Mouse (Mus musculus) heart, postnatal 25 days (tissue): ENCODE measurements around the gene 1700092M07Rik. TPM values are rescaled to one million over a fixed set of nuclear protein-coding genes. Genes with fewer than 3 reads are reported as not detected.

Experiments used
- DNase-seq: peaks from one replicate; pipeline ENCODE4 v3.0.0; 2022; ENCODE audit warnings: low spot score
- intact Hi-C: fragments of 180-260 bp; cut with DNase I; formaldehyde crosslinking; loops from one replicate; pipeline ENCODE4 v1.15.1; 2025
- microRNA-seq: library from miRNA; unstranded; fragments of <30 nt; microRNA quantifications from one replicate; pipeline ENCODE4 v1.2.0, GENCODE M21; 2022
- total RNA-seq, 2 experiments: library from RNA; stranded (reverse); gene quantifications; 2 replicates each; pipeline ENCODE4 v1.2.3; 2021

Gene 1700092M07Rik
- total RNA-seq, 2 experiments from 2014 or later = not detected

DNA sequence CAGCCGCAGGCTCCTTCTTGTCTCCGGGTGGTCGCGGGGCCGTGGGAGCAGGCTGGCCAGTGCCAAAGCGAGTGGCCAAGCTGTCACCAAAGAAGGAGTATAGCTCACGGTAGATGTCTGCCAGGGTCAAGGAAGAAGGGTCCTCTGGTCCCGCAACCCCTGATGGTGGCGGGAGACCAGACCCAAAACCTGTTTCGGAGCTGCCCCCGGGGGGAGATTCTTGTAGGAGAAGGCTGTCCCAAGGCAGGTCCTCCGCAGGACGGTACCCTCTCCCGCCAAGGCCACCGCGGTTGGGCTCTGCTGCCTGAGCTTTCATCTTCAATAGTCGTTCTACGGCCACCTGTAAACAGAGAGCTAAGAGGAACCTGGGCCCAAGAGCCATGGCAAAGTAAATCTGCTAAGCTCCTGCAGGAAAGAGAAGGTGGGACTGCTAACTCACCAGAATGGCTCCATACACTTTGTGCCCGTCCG is 34.5 kb downstream of the 1700092M07Rik start:
- no peak for DNase-seq
- intact Hi-C loops = no loop called here

DNA sequence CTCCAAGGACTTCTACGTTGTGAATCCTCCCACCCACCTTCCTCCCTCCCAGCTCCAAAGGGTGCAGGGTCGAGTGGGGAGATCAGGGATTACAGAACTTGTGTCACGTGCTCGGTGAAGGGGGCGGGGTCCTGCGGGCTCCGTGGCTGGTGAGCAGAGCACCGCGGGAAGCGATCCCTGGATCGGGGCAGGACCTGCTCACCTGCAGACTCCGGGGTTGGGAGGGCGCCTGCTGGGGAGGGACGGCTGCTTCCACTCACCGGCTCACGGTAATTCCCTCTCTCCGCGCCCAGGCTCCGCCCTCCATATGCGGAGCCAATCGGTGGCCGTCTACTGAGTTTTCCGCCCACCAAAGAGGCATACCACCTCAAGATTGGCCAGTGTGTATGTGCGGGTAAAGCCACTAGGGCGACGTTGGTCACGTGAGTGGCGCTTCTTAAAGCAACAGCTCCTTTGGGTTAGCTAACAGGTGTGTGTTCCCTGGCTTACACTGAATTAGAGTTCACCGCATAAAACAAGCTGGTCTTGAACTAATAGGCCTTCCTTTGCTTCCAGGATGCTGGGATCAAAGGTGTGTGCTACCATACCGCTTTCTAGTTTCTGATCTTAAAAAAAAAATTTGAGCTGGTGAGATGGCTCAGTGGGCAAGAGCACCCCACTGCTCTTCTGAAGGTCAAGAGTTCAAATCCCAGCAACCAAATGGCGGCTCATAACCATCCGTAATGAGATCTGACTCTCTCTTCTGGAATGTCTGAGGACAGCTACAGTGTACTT is 45.7 kb downstream of the 1700092M07Rik start, which contains the start of gene Taf6l:
Taf6l (minus strand) TSS at position 410 of the 774 bp plus-strand sequence.
- intact Hi-C loops = no loop called here

DNA sequence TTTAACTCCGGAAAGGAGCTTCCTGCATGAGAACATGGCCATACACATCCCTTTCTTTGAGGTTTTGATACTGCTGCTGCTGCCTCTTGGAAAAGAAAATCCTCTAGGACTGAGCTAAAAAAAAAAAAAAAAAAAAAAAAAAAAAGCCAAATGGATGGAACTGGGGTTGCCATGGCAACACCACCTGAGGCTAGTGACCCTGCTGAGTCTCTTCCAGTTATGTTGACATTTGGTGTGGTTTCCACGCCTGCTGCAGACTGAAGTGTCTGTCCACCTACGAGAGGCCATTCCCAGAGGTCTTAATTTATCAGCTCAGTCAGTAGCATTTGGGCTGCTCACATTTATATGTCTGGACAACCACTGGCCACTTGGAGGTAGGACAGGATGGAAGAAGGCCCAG is 48.0 kb downstream of the 1700092M07Rik start:
- intact Hi-C loops = no loop called here
- DNase-seq = no peak

More for the DNA sequence above, 45.7 kb downstream of the 1700092M07Rik start, which contains the start of gene Taf6l:
- peak; percentile 87 for DNase-seq

DNA sequence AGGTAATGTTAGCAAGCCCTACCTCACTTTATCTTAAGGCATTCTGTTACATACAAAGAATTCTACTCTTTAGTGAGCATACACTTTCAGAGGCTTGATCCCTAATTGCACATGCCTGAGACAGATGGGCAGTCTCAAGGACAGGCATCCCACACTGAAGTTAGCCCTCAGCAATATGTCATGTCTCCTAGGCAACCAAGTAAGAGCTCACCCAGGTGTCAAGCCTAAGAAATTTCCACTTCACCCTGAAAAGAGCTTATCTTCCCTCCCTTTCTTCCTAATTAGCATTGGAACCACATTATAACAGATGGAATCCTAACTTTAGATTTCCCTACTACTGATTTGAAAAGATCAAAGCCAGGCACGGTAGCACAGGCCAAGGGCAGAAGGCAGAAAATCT is 48.7 kb downstream of the 1700092M07Rik start:
- no peak for DNase-seq
- intact Hi-C loops = no loop called here

DNA sequence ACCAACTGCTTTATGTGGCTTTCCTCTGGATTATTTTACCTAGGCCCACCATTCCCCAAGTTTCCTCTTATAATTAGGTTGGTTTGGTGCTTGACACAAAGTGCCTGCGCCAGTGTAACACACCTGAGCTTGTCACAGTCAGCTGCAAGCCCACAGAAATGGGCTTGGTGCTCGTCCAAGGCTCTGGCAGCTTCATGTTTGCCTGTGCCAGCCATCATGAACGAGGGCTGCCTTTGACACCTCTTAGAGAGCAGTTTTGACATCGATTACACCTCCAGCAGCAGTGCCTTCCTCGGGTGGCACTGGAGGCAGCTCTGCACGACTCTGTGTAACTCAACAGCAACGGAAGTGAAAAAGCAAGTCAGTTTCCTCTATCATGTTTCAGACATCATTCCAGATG is 49.7 kb downstream of the 1700092M07Rik start:
- no peak for DNase-seq
- intact Hi-C loops = no loop called here

Small RNAs within 50 kb of the gene (microRNA-seq; reads per million reads assigned to microRNA genes)
- gene Mir6992 = not detected

Other genes with a start within 250 kb of the 1700092M07Rik start
- gene Slc22a8, start 149.5 kb upstream of the 1700092M07Rik start, total RNA-seq = not detected
- gene Slc22a6, start 122.7 kb upstream of the 1700092M07Rik start, total RNA-seq = not detected
- not detected for gene Chrm1, start 76.9 kb upstream of the 1700092M07Rik start, total RNA-seq
- 10 to 100 TPM; 36.1 to 38.0 TPM for gene Slc3a2, start 17.3 kb upstream of the 1700092M07Rik start, total RNA-seq
- gene Wdr74, start 4.9 kb upstream of the 1700092M07Rik start, total RNA-seq = 10 to 100 TPM; 17.9 to 18.9 TPM
- 10 to 100 TPM; 27.6 to 31.0 TPM for gene Stx5a, start 695 bp downstream of the 1700092M07Rik start, total RNA-seq
- 10 to 100 TPM; 37.5 to 48.1 TPM for gene Nxf1, start 16.4 kb downstream of the 1700092M07Rik start, total RNA-seq
- gene Tmem223, start 30.3 kb downstream of the 1700092M07Rik start, total RNA-seq = 100 to 1,000 TPM; 108 to 110 TPM
- gene Tmem179b, start 33.7 kb downstream of the 1700092M07Rik start, total RNA-seq = 10 to 100 TPM; 14.8 to 16.4 TPM
- gene Taf6l, start 45.7 kb downstream of the 1700092M07Rik start, total RNA-seq = 1 to 10 TPM; 7.4 to 7.6 TPM
- gene Polr2g, start 57.9 kb downstream of the 1700092M07Rik start, total RNA-seq = 10 to 100 TPM; 53.4 to 62.4 TPM
- 1 to 10 TPM; 1.9 to 2.1 TPM for gene Zbtb3, start 61.8 kb downstream of the 1700092M07Rik start, total RNA-seq
- 10 to 100 TPM; 12.5 to 15.8 TPM for gene Ttc9c, start 78.6 kb downstream of the 1700092M07Rik start, total RNA-seq
- gene Hnrnpul2, start 79.3 kb downstream of the 1700092M07Rik start, total RNA-seq = 10 to 100 TPM; 42.5 to 49.4 TPM
- not detected for gene AC129217.1, start 89.1 kb downstream of the 1700092M07Rik start, total RNA-seq
- 10 to 100 TPM; 23.9 to 24.0 TPM for gene Bscl2, start 96.7 kb downstream of the 1700092M07Rik start, total RNA-seq
- not detected for gene Gng3, start 98.5 kb downstream of the 1700092M07Rik start, total RNA-seq
- gene Lrrn4cl, start 110.0 kb downstream of the 1700092M07Rik start, total RNA-seq = 1 to 10 TPM; 3.3 to 4.9 TPM
- 100 to 1,000 TPM; 113 to 124 TPM for gene Ubxn1, start 130.8 kb downstream of the 1700092M07Rik start, total RNA-seq
- 10 to 100 TPM; 59.3 to 60.1 TPM for gene Uqcc3, start 140.2 kb downstream of the 1700092M07Rik start, total RNA-seq
- gene Lbhd1, start 143.0 kb downstream of the 1700092M07Rik start, total RNA-seq = 1 to 10 TPM; 1.4 to 5.9 TPM
- not detected for gene Gm49403, start 143.2 kb downstream of the 1700092M07Rik start, total RNA-seq
- gene 1810009A15Rik, start 148.1 kb downstream of the 1700092M07Rik start, total RNA-seq = 10 to 100 TPM; 17.6 to 19.8 TPM
- 1 to 10 TPM in 1 of 2 experiments, under 1 TPM in 1; 0.68 to 2.0 TPM for gene Gm49416, start 148.2 kb downstream of the 1700092M07Rik start, total RNA-seq
- gene Ints5, start 152.3 kb downstream of the 1700092M07Rik start, total RNA-seq = 10 to 100 TPM; 11.2 to 11.8 TPM
- gene Ganab, start 157.4 kb downstream of the 1700092M07Rik start, total RNA-seq = 10 to 100 TPM; 55.6 to 58.7 TPM
- gene B3gat3, start 179.7 kb downstream of the 1700092M07Rik start, total RNA-seq = 10 to 100 TPM; 35.9 to 36.7 TPM
- gene Rom1, start 188.6 kb downstream of the 1700092M07Rik start, total RNA-seq = 10 to 100 TPM; 22.0 to 23.6 TPM
- 1 to 10 TPM; 8.9 to 9.1 TPM for gene Eml3, start 188.8 kb downstream of the 1700092M07Rik start, total RNA-seq
- gene Mta2, start 201.2 kb downstream of the 1700092M07Rik start, total RNA-seq = 10 to 100 TPM; 29.5 to 32.3 TPM
- gene Tut1, start 213.1 kb downstream of the 1700092M07Rik start, total RNA-seq = 1 to 10 TPM; 7.2 to 8.8 TPM
- 100 to 1,000 TPM; 241 to 256 TPM for gene Eef1g, start 226.3 kb downstream of the 1700092M07Rik start, total RNA-seq
- gene Ahnak, start 248.6 kb downstream of the 1700092M07Rik start, total RNA-seq = 100 to 1,000 TPM; 283 to 326 TPM